Mouse (Mus musculus) left cerebral cortex, adult 8-10 months (tissue): ENCODE results near the gene Lypla2. TPM values are rescaled to one million over a fixed set of nuclear protein-coding genes. Genes with fewer than 3 reads are reported as not detected.
"Not testable (repeated sequence)": the region's sequence is repeated elsewhere in the genome, so short reads cannot be mapped to it uniquely, and the experiment has no call there.

Experiments used
- DNase-seq, 2 experiments: peaks; one replicate each; pipeline ENCODE4 v3.0.0; 2022; ENCODE audit warnings: low spot score in 2 of 2
- total RNA-seq, 4 experiments: library from RNA; stranded (reverse); gene quantifications; 2 replicates each; pipeline ENCODE4 v1.2.4; 2022

Lypla2 gene
- total RNA-seq, 4 experiments from 2014 or later: 77.5 to 92.7 (median 82.3) TPM

DNA sequence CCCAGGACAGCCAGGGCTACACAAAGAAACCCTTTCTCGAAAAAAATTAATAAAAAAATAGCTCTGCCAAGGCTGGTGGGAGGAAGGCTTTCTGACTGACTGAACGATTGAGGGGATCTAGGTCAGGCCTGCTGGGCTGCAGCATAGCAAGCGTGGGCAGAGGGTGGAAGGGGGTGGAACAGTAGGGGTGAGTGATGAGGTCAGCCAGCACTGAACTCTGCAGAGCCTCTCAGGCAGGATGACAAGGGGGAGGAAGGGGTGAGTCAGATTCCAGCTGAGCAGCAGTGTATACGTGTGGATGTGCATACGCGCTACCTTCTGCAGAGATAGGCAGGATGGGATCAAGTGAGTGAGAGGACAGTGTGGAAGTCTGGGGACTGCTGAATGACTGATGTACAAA is 22.5 kb downstream of the Lypla2 start:
- DNase-seq: no peak

- DNase-seq: no peak
These were observed 23.0 kb downstream of the Lypla2 start for GRCm38 (mm10) chr4:135949475-135949874.

DNA sequence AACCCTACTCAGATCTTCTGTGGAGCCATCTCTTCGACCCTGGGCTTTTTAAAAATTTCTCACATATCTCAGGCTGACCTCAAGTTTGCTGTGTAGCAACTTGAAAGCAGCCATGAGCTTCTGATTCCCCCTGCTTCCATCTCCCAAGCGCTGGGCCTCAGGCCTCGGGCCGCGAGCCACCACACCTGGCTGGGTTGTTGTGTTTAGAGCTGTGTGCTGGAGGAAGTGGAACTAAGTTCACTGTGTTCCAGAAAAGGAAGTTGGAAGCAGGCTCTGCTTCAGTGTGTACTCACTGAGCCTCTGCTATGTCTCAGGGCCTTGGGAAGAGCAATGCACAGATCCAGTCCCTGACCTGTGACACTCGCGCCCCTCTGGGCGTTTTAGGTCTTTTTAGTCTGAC is 24.3 kb downstream of the Lypla2 start:
- no peak for DNase-seq

GRCm38 (mm10) chr4:135946659-135947301 is 25.6 kb downstream of the Lypla2 start:
- no peak for DNase-seq

- DNase-seq: peak; percentile 85 to 92
These were observed 26.2 kb downstream of the Lypla2 start, which contains the start of gene Hmgcl for GRCm38 (mm10) chr4:135946278-135946658. Gene Hmgcl, plus strand, starts transcription at chr4:135946448.

DNA sequence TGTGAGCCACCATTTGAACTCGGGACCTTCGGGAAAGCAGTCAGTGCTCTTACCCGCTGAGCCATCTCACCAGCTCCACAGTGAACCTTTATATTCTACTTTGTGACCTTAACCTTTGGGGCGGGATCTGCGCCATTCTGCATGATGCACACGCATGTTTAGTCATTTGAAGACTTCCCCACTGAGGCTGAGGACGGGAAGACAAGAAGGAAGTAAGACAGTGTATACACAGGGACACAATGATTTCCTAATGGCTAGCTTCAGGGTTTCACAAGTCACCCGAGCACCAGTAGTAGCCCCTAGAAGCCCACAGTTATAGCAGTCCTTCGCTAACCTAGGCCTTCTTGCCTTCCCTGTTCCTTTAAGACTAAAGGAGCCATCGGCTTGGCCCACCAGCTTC is 26.7 kb downstream of the Lypla2 start:
- DNase-seq: no peak

- DNase-seq: no peak
These were observed 29.0 kb downstream of the Lypla2 start for GRCm38 (mm10) chr4:135943389-135943788.

DNA sequence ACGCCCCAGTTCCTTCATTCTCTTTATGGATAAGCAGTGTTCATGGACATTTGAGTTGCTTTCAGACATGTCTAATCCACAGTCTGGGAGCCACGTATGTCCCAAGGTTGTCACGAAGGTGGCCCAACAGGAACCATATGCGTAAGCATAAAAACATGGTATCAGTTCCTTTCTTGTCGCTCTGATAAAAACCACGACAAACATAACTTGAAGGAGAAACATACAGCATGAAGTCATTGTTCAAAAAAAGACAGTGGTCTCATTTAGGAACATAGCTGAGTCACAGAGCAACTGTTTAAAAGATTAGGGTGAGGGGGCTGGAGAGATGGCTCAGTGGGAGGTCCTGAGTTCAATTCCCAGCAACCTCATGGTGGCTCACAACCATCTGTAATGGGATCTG is 30.2 kb downstream of the Lypla2 start:
- no peak for DNase-seq

GRCm38 (mm10) chr4:135941026-135941425 is 31.4 kb downstream of the Lypla2 start:
- not testable (repeated sequence) for DNase-seq

DNA sequence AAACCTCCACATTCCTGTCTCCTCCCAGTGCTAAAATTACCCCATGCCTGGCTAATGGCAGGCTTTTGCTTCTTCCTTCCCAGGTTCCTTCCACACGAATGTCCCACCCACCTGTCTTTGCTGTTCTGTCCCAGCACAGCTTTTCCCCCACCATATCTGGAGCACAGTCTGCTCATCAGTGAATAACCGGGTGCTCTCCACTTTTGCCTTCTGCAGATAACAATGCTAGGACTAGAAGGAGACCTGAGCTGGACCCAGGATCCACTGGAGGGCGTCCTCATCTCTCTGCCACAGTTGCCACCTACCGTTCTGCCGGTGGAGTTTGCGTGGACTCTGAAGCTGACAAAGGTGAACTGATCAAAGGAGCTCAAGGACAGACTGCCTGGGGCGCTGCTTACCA is 33.6 kb downstream of the Lypla2 start:
- no peak for DNase-seq

- DNase-seq: no peak
These were observed 36.9 kb downstream of the Lypla2 start for GRCm38 (mm10) chr4:135935502-135935901.

DNA sequence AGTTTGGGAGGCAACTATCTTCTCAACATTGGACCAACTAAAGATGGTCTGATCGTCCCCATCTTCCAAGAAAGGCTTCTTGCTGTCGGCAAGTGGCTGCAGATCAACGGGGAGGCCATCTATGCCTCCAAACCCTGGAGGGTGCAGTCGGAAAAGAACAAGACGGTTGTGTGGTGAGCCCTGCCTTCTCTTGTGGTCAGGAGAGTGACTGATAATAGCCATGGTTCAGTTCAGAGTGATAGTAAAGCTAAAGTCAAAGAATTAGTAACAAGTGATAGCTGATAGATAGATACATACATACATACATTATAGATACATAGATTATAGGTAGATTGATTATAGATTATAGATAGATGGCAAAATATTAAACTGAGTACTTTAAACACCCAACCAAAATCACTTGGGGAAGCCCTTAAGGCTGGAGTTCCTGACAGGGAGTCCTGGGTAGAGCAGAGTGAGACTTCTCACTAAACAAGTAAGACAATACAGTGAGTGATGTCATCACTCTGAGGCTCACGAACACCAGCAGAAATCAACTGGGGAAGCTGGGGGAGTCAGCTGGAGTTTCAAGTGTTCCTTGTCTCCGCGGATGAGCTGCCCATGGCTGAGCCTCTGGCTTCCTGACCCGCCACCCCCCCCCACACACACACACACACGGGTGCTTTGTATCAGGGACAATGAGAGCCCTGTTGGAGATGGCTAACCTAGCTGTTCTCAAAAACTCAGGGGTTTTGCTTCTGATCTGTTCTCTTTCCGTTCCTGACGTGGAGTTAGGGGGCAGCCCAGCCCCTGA is 37.5 kb downstream of the Lypla2 start:
- DNase-seq: no peak

- DNase-seq: no peak
These were observed 40.6 kb downstream of the Lypla2 start for GRCm38 (mm10) chr4:135931832-135932231.

- DNase-seq: no peak
These were observed 42.2 kb downstream of the Lypla2 start for GRCm38 (mm10) chr4:135930239-135930638.

- no peak for DNase-seq
These were observed 42.6 kb downstream of the Lypla2 start for GRCm38 (mm10) chr4:135929828-135930227.

GRCm38 (mm10) chr4:135929405-135929804 is 43.0 kb downstream of the Lypla2 start:
- no peak for DNase-seq

DNA sequence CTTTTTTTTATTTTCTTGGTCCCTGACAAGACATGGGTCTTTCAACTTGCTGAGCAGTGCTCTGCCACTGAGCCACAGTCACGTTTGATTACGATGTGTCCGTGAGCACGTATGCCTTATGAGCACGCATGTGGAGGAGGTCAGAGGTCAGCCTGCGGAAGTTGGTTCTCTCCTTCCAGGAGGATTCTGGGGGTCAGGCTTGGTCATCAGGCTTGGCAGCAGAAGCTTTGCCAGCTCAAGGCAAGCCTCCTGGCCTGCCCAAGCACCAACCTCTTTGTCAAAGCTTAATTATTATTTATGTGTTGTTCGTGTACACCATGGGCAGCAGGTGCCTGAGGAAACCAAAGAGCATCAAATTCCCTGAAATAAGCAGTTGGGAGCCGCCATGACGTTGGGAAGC is 44.0 kb downstream of the Lypla2 start:
- DNase-seq: no peak

GRCm38 (mm10) chr4:135926861-135927260 is 45.6 kb downstream of the Lypla2 start:
- no peak for DNase-seq

DNA sequence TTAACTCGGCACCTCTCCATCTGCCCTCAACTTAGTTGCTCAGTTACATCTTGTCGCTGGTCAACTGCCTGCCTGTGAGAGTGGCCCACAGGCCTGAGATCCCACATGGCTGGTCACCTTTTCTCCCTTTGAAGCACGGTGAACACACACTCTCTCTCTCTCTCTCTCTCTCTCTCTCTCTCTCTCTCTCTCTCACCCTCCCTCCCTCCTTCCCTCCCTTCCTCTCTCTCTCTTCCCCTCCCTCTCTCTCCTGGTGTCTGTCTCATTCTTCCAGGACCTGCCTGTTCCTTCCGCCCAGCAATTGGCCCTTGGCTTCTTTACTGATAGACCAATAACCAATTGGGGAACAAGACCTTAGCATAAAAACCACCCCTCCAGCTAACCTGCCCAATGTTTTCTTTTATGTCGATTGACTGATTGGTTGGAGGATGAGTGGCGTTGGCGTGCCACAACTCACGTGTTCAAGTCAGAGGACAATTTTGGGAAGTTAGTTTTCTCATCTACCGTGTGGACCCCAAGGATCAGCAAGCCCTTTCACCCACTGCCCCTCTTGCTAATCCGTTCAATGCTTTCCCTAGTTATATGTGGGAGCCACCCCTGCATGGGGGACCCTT is 46.1 kb downstream of the Lypla2 start:
- no peak for DNase-seq

DNA sequence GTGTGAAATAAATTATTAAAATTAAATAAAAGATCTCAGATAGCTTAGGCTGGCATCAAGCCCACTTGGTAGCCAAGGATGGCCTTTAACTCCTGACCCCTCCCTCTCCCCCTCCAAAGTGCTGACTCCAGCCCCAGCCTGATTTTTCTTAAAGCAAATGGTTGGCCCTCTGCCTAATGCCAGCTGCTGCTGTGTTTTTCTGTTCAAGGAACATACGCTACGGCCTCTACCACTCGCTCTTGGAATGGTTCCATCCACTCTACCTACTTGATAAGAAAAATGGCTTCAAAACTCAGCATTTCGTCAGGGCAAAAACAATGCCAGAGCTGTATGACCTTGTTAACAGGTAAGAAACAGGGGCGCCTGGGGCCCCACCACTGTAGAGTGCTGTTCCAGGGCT is 47.1 kb downstream of the Lypla2 start:
- DNase-seq: no peak

DNA sequence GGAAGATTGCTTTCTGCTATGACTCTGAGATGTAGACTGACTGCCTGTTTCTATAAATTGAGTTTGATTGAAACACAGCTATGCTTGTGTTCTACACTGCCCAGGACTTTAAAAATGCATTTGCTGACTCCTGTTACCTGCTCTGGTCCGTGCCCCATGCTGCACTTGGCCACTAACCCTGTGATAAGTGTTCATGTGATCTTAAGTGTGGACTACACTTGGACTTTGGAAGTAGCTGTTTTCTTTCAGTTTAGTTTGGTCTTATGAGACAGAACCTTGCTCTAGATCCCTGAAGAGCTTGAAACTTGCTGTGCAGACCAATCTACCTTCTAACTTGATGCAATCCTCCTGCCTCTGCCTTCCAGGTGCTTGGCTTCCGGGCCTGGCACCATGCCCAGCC is 48.0 kb downstream of the Lypla2 start:
- no peak for DNase-seq

GRCm38 (mm10) chr4:135922190-135922589 is 50.2 kb downstream of the Lypla2 start:
- DNase-seq: no peak
